Mouse (Mus musculus): Measurements from ENCODE around the gene Cd209a. TPM values are rescaled to one million over a fixed set of nuclear protein-coding genes. Genes with fewer than 3 reads are reported as not detected.
"Not testable (repeated sequence)": the region's sequence is repeated elsewhere in the genome, so short reads cannot be mapped to it uniquely, and the experiment has no call there.

The Cd209a gene
- total RNA-seq (2021) = under 1 TPM; 0.63 to 0.79 TPM
- long read RNA-seq, experiment 1, partial matches to known transcripts = 0 of 3 reads
- long read RNA-seq, experiment 1, other reads (novel, unspliced or antisense) = 0 of 3 reads
- long read RNA-seq, experiment 2, partial matches to known transcripts = 0 of 1 reads
- long read RNA-seq, experiment 2, other reads (novel, unspliced or antisense) = 0 of 1 reads

- DNase-seq = no peak
Observed at GRCm38 (mm10) chr8:3748761-3749160, at the start of gene Cd209a. Gene Cd209a (minus strand): TSS chr8:3748984.

DNA sequence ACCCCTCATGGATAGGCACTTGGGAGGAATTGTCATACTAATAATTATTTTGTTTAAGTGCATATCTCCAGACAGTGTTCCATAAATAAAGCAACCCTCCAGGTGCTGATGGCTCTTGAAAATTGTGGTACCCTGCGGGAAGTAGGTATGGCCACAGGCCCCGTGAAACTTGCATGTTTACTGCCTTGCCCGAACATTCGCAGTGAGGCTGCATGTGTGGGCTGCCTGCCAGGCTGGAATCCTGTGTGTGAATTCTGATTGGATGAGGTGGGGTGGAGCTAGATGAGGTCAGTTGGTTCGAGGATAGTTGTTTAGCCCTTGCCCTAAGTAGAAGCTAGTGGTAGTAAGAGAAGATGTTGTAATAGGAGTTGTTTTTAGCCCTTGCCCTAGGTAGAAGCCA is 19.9 kb upstream of the Cd209a start:
- DNase-seq = not testable (repeated sequence)

- DNase-seq = peak; percentile 81
Observed at GRCm38 (mm10) chr8:3754261-3754850, 5.6 kb upstream of the Cd209a start.

DNA sequence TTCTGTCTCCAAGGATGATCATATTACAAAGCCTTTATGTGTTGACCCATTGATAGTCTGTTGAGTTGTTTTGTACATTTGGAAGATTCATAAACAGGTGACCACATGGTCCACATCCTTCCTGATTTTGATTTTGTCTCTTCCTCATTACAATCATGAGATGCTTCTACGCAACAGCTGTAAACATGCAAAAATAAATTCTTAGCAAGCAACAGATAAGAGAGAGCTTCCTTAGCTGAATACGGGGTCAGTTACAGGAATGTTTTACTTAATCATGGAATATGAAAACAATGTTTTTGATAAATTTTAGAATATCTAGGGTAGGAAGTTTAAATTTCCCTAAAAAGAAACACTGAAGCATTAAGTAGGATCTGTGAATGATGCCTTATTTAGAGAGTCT is 11.8 kb downstream of the Cd209a start:
- no peak for DNase-seq

DNA sequence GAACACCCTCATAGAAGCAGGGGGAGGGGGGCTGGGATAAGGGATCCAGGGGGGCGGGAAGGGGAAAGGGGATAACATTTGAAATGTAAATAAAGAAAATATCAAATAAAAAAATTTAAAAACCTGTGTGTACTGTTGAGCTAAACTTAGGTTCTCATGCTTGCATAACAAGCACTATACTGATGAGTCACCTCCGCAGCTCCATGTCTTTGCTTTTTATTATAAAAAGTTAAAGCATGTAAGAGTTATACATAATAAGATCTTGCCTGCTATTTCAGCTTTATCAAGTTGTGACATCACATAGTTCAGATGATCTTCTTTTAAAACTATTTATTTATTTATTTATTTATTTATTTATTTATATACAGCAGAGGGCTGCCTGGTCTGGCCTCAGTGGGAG is 13.2 kb downstream of the Cd209a start:
- DNase-seq = no peak

DNA sequence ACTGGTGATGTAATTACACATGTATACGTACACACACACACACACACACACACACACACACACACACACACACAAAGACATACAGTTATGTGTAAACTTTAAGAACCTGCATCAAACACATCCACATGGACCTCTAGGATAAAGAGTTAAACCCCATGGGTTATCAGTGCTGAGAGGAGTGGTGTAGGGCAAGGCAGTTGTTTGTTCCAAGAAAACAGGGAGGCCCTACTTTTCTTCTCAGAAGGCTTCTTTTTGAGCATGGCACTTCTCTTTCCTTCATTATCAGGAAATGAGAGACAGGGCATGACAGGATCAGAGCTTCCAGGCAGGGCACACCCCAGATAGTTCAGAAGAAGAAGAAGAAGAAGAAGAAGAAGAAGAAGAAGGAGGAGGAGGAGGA is 14.7 kb downstream of the Cd209a start:
- no peak for DNase-seq

- DNase-seq = no peak
Observed at GRCm38 (mm10) chr8:3721041-3721440, 27.7 kb downstream of the Cd209a start.

DNA sequence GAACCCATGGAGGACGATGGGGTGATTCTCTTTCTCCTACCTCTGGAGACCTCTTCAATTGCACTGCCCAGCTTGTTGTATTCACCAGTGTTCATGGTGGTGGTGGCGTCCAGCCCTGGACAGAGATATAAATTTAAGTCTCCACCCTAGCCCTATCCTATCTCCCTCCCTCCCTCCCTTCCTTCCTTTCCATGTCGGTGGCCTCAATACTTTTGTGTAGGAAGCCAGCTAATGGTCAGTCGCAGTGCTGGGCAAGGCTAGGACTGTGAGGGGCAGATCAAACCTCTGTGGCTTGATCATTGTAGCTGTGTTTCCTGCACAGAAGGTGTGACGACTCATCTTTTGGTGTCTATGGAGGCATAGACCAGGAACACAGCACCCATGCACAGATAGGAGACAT is 28.2 kb downstream of the Cd209a start, which contains the start of gene Clec4g:
Clec4g (minus strand) TSS at position 101 of the 400 bp plus-strand sequence.
- no peak for DNase-seq

GRCm38 (mm10) chr8:3718559-3718958 is 30.2 kb downstream of the Cd209a start:
- DNase-seq = peak; percentile 83

DNA sequence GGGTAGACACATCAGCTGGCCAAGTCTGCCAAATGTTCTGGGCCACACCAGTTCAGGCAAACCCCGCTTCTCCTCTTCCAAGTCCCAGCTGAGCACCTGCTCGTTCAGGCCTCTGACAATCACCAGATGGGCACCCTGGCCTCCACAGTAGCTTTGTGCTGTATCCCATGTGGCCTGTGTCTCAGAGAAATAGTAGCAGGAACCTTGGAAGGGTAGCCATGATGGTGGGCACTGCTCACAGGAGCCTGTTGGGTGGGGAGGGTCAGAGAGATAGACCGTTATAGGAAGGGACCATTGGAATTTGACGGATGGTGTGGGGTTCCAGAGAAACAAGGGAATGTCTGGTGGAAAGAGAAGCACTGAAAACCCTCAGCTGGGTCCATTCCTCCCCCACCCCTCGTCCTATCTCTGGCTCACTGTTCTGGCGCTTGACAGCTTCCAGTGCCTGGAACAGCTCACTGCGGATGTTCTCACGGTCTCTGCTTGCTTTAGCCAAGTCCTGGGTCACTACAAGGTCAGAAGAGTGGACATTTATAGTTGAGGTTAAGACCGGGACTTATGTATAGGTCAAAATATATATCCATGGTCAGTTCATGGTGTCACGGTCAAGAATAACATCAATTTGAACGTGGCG is 31.3 kb downstream of the Cd209a start:
- no peak for DNase-seq

DNA sequence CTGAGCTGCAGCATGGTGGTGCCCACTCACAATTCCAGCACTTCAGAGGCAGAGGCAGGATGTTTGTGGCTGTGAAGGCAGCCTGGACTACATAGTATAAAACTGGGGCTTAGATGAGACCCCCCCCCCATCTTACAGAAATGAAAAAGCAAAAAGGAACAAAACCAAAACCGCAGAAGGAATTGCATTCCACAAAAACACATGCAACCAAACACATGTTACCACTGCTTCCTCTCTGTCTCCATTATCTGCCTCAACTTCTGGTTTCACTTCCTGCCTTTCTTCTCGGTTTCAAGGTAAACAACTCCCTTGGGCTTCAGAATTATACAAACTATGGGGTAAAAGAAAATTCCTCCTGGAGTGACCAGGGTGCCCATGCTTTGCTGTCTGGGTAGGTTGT is 37.1 kb downstream of the Cd209a start:
- DNase-seq = no peak

DNA sequence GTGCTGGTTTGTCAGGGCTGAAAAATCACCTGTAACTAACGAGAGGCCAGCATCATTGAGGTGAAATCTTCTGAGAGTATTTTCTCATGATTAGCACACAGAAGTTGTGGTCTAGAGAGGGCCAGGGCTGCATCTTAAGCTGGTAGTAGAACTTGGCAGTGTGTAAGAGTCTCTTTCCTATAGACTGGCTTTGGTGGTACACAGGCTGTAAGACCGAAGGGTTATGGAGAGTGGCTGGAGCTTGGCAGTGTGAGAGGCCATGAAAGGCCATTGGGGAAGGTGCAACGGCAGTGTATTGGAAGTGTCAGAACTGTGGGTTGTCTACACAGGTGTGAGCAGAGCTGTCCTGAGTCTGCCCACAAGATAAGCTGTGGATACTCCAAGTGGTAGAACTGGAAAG is 38.5 kb downstream of the Cd209a start:
- DNase-seq = no peak

- DNase-seq = no peak
Observed at GRCm38 (mm10) chr8:3707611-3708010, 41.2 kb downstream of the Cd209a start.

DNA sequence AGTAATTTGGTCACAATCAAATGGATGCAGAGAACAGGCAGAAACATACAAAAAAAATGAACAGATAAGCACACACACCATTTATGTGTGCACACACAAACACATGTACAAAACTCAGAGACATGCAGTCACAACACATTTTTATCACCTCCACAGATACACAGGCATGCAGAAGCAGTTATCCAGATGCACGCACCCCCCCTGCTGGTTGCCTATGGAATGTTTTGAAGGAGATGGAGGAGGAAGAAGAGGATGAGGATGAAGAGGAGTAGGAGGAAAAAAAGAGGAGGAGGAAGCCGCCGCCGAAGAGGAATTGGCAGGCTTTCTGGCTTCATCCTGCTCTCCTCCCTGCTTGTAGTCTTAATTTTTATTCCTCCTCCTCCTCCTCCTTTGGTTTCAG is 43.1 kb downstream of the Cd209a start:
- DNase-seq = peak; percentile 31

DNA sequence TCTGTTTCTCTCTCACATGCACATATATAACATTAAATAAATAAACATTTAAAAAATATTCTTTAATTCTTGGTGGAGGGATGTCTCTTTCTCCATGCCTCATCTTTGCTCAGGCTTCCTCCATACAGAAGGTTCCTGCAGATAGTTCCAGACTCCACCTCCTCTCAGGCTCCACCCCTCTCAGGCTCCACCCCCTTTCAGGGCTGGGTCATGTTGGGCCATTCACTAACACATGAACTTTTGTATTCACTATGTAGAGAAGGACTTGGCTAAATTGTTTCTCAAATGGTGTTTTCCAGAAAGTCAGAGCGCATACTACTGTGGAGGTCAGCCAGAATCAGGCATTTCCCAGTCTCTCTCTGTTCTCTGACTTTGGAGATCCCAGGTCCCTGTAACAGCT is 47.3 kb downstream of the Cd209a start:
- DNase-seq = no peak

- no peak for DNase-seq
Observed at GRCm38 (mm10) chr8:3694121-3694520, 54.7 kb downstream of the Cd209a start, which contains the start of gene Fcer2a. Gene Fcer2a (minus strand): TSS chr8:3694175.

Small RNAs within 50 kb of the gene (microRNA-seq; reads per million reads assigned to microRNA genes)
- gene Gm24934 = not detected

Other genes with a start within 250 kb of the Cd209a start
- gene Mcoln1, start 248.5 kb downstream of the Cd209a start, total RNA-seq (2021) = 10 to 100 TPM; 30.2 to 37.6 TPM
- gene Pnpla6, start 233.6 kb downstream of the Cd209a start, total RNA-seq (2021) = 10 to 100 TPM; 24.2 to 39.3 TPM
- gene C330021F23Rik, start 181.0 kb downstream of the Cd209a start, total RNA-seq (2021) = 1 to 10 TPM in 1 of 2 experiments, under 1 TPM in 1; 0.61 to 1.9 TPM
- gene Camsap3, start 161.7 kb downstream of the Cd209a start, total RNA-seq (2021) = 10 to 100 TPM in 1 of 2 experiments, 1 to 10 TPM in 1; 9.1 to 13.8 TPM
- gene Xab2, start 127.7 kb downstream of the Cd209a start, total RNA-seq (2021) = 10 to 100 TPM; 33.1 to 33.9 TPM
- 100 to 1,000 TPM; 104 to 118 TPM for gene Pet100, start 127.4 kb downstream of the Cd209a start, total RNA-seq (2021)
- not detected for gene Pcp2, start 123.4 kb downstream of the Cd209a start, total RNA-seq (2021)
- 10 to 100 TPM; 70.1 to 89.1 TPM for gene Stxbp2, start 118.0 kb downstream of the Cd209a start, total RNA-seq (2021)
- 10 to 100 TPM in 1 of 2 experiments, 1 to 10 TPM in 1; 3.7 to 33.4 TPM for gene Retn, start 93.2 kb downstream of the Cd209a start, total RNA-seq (2021)
- 1 to 10 TPM; 1.2 to 1.7 TPM for gene Mcemp1, start 83.2 kb downstream of the Cd209a start, total RNA-seq (2021)
- gene Fcor, start 76.6 kb downstream of the Cd209a start, total RNA-seq (2021) = 10 to 100 TPM; 28.3 to 29.9 TPM
- gene Trappc5, start 72.7 kb downstream of the Cd209a start, total RNA-seq (2021) = 10 to 100 TPM; 19.5 to 23.1 TPM
- gene Fcer2a, start 54.8 kb downstream of the Cd209a start, total RNA-seq (2021) = 1 to 10 TPM; 2.5 to 3.4 TPM
- 10 to 100 TPM in 1 of 2 experiments, 1 to 10 TPM in 1; 7.4 to 14.3 TPM for gene Clec4g, start 28.3 kb downstream of the Cd209a start, total RNA-seq (2021)
- not detected for gene Cd209e, start 105.3 kb upstream of the Cd209a start, total RNA-seq (2021)
- gene Cd209d, start 129.6 kb upstream of the Cd209a start, total RNA-seq (2021) = 1 to 10 TPM in 1 of 2 experiments, under 1 TPM in 1; 0.88 to 1.3 TPM
- gene Cd209b, start 177.9 kb upstream of the Cd209a start, total RNA-seq (2021) = 1 to 10 TPM; 7.8 to 8.7 TPM
- gene Cd209c, start 205.8 kb upstream of the Cd209a start, total RNA-seq (2021) = under 1 TPM; 0.21 to 0.58 TPM

Measured in adrenal gland, postnatal 10 days (tissue).